Mouse (Mus musculus): ENCODE results near the gene Zfp710.

GRCm38 (mm10) chr7:80024521-80025390, at the start of gene Zfp710:
- TF ChIP-seq CTCF (IDR thresholded peaks at IDR 0.05; ENCODE audit: extremely low read depth, insufficient read depth, insufficient read length, insufficient replicate concordance), result no peak
- TF ChIP-seq POLR2A (IDR thresholded peaks at IDR 0.05; ENCODE audit: low read depth, low read length), result no peak; the same call in 1 of the 2 replicates
